Mouse (Mus musculus) hindbrain, embryonic 12.5 days (tissue): Measurements from ENCODE around the gene Tln1. TPM values are rescaled to one million over a fixed set of nuclear protein-coding genes. Genes with fewer than 3 reads are reported as not detected.

ENCODE experiments used
- ATAC-seq: fragments of 200-750 bp; cut with Nextera tagmentation; 2 replicates; pipeline ENCODE4 v1.8.0; 2017; ENCODE audit warnings: moderate TSS enrichment; ENCODE audit not compliant: low FRiP score
- H3K27ac ChIP-seq: fragments of 300-500 bp; sonication (generic); 2 replicates; pipeline ENCODE4 v1.5.1; 2016; ENCODE audit warnings: mild to moderate bottlenecking
- H3K27me3 ChIP-seq: fragments of 300-500 bp; sonication (generic); 2 replicates; pipeline ENCODE4 v1.6.1; 2016; ENCODE audit warnings: mild to moderate bottlenecking
- H3K36me3 ChIP-seq: fragments of 300-500 bp; sonication (generic); 2 replicates; pipeline ENCODE4 v1.6.1; 2016; ENCODE audit warnings: mild to moderate bottlenecking
- H3K4me1 ChIP-seq: fragments of 300-500 bp; sonication (generic); 2 replicates; pipeline ENCODE4 v1.6.1; 2016
- H3K4me2 ChIP-seq: fragments of 300-500 bp; sonication (generic); replicated peaks from 2 replicates; pipeline ENCODE4 v1.6.1; 2016; ENCODE audit warnings: mild to moderate bottlenecking
- H3K4me3 ChIP-seq: fragments of 300-500 bp; sonication (generic); 2 replicates; pipeline ENCODE4 v1.5.1; 2016; ENCODE audit warnings: mild to moderate bottlenecking
- H3K9ac ChIP-seq: fragments of 300-500 bp; sonication (generic); 2 replicates; pipeline ENCODE4 v1.6.1; 2016; ENCODE audit warnings: mild to moderate bottlenecking, moderate library complexity
- H3K9me3 ChIP-seq: fragments of 300-500 bp; sonication (generic); replicated peaks from 2 replicates; pipeline ENCODE4 v1.6.1; 2016; ENCODE audit warnings: mild to moderate bottlenecking
- WGBS: fragments of 180-500 bp; shearing (Covaris S2); methylation state at CpG from one replicate; pipeline ENCODE4 v1.1.7; 2016; 5-methylcytosine and 5-hydroxymethylcytosine counted together
- polyA plus RNA-seq: library from polyadenylated mRNA; unstranded; fragments of >200 nt; fragmentation: Nextera tagmentation; extraction: Ambion mirVana; gene quantifications from 2 replicates; pipeline ENCODE4 v1.2.1, GENCODE M21; 2016

Tln1 gene
- polyA plus RNA-seq, 1 experiment from 2014 or later, result 70.5 TPM

DNA sequence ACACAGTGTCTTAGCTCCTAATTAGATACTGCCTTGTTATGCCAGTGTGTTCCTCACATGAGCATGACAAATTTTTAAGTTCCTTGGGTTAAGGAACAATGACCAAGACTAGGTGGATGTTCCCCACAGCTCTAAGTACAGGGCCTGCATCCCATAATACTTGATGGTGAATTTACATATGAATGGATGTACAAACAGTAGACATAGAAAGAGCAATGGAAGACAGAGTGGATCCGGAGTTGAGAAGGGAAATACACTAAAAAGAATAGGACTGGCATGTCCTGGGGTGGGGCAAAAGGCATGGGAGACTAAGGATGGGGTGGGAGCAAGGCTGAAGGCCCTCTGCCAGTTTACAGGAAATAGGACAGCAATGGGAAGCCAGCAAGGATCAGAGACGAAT, 12.9 kb upstream of the Tln1 start:
- 61% methylated on average over 2 of the region's 2 CpGs for WGBS
- Histone ChIP-seq H3K27ac (no peak overlapping the region), H3K36me3 (peaks cover 38% of the 10 kb centered on the region), H3K27me3 (no peaks in the 10 kb centered on the region), H3K4me1 (peaks cover 42% of the 10 kb centered on the region), H3K4me2 (peak overlapping the region; percentile 98), H3K9me3 (no peaks in the 10 kb centered on the region), H3K9ac (peak overlapping the region; percentile 2; the same call in 1 of the 2 replicates), H3K4me3 (peak overlapping the region; percentile 8; the same call in 1 of the 2 replicates)
- ATAC-seq, result no peak

DNA sequence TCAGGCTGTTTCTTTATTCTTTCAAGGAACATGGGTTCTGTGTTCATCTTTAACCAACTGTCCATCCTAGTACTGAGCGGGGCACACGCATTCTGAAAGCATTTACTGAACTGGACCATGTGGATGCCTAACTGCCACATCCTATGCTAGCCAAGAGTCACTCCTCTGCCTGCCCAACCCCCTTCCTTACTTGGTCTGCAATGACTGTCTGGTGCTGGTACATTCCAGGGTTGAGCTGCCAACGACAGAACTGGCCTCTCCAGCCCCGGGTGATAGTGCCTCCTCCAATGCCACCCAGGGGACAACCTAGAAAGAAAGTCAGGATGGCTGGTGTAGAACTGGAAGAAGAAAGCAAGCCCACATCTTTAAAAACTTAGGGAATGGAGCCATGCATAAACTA, 11.1 kb upstream of the Tln1 start:
- WGBS, result 93% methylated on average over 4 of the region's 4 CpGs
- H3K4me1 ChIP-seq, result peaks cover 35% of the 10 kb centered on the region
- no peak overlapping the region for H3K4me2 ChIP-seq
- no peak for ATAC-seq
- no peaks in the 10 kb centered on the region for H3K27me3 ChIP-seq
- no peak overlapping the region for H3K27ac ChIP-seq
- H3K36me3 ChIP-seq, result peaks cover 55% of the 10 kb centered on the region
- no peak overlapping the region for H3K4me3 ChIP-seq
- no peak overlapping the region for H3K9ac ChIP-seq
- no peaks in the 10 kb centered on the region for H3K9me3 ChIP-seq

DNA sequence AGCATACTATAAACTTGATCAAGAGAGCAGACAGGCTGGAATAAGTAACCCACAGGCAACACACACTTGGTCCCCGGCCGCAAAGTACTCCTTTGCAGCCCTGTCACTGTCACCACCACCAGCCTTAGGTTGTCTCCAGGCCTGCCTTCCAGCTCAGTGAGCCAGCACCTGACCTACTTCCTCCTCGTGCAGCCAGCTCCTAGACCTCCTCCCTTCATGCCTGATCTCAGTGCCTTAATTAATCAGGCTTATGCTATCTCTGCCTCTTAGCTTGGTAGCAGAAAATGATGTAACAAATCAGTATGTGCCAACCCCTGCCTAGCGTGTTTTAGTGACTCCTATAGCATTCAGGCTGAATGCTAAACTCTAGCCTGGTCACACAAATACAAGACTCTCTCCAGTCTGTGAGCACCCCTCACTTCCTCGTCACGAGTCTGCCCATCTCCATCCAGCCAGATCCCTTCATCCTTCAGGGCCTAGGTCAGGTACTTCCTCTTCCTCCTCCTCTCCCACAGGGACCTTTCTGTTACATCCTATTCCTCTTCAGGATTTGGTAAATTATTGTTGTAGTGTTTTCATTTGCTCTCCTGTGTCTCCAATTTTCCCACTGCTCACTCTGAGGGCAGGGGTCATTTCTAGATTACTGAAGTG, 9.0 kb upstream of the Tln1 start:
- no peaks in the 10 kb centered on the region for H3K27me3 ChIP-seq
- peaks cover 75% of the 10 kb centered on the region for H3K36me3 ChIP-seq
- no peak overlapping the region for H3K27ac ChIP-seq
- no peak for ATAC-seq
- no peaks in the 10 kb centered on the region for H3K9me3 ChIP-seq
- H3K4me2 ChIP-seq, result no peak overlapping the region
- no peak overlapping the region for H3K4me3 ChIP-seq
- H3K4me1 ChIP-seq, result peaks cover 19% of the 10 kb centered on the region
- WGBS, result 87% methylated on average over 6 of the region's 6 CpGs
- H3K9ac ChIP-seq, result no peak overlapping the region

DNA sequence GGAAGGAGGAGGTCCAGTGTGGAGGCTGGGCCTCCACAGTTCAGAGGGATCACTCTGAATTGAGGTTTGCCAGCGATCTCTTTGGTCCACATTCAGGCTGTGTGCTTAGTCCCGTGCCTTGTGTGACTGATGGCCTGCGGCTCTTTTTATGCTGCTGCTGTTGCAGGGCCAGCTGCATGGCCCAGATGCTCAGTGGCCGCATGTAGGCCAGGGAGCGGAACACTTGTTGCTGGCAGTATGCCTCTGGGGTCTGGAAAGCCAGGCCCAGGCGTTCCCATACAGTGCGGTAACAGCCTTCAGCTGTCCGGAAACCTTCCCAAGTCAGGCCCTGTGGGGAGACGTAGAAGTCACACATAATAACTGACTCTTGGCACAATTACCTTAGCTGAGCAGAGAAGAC, 4.6 kb upstream of the Tln1 start:
- H3K9ac ChIP-seq, result no peak overlapping the region
- 93% methylated on average over 9 of the region's 9 CpGs for WGBS
- ATAC-seq, result no peak
- H3K36me3 ChIP-seq, result peaks cover 76% of the 10 kb centered on the region
- peaks cover 14% of the 10 kb centered on the region for H3K4me1 ChIP-seq
- no peak overlapping the region for H3K27ac ChIP-seq
- H3K27me3 ChIP-seq, result no peaks in the 10 kb centered on the region
- H3K9me3 ChIP-seq, result no peaks in the 10 kb centered on the region
- no peak overlapping the region for H3K4me2 ChIP-seq
- no peak overlapping the region for H3K4me3 ChIP-seq

DNA sequence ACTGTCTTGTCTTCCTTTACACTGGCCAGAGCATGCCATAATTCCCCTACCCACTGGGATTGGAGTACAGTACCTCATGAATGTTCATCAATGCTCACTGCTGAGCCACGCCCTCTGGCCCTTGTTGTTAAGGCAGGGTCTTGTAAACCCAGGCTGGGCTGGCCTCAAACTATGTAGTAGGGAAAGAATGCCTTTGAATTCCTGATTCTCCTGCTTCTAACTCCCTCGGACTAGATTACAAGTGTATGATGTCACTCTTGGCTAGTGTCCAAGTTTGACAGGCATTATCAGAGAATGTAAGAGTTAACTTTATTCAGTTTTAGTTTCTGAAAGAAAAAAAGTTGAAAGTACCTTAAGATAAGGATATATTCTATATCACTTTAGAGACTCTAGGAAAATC, 1.7 kb upstream of the Tln1 start:
- no peak for ATAC-seq
- WGBS, result 68% methylated on average over 2 of the region's 2 CpGs
- H3K4me2 ChIP-seq, result peak overlapping the region; percentile 92; the same call in 1 of the 2 replicates
- H3K9ac ChIP-seq, result no peak overlapping the region
- peaks cover 47% of the 10 kb centered on the region for H3K36me3 ChIP-seq
- H3K4me3 ChIP-seq, result no peak overlapping the region
- peaks cover 36% of the 10 kb centered on the region for H3K4me1 ChIP-seq
- no peaks in the 10 kb centered on the region for H3K27me3 ChIP-seq
- H3K9me3 ChIP-seq, result no peaks in the 10 kb centered on the region
- no peak overlapping the region for H3K27ac ChIP-seq

DNA sequence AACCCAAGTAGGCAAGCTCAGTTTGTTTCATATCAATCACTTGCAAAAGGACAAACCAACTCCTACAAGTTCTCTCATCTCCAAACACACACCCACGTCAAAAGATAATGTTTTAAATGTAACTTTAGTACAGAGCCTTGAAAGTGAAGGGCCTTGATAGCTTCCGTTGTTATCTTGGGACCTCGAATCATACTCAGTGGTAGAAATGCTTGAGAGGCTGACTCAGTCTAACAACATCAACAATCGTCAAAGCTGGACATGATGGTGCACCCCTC, 1.0 kb upstream of the Tln1 start:
- Histone ChIP-seq H3K9ac (no peak overlapping the region), H3K4me3 (peak overlapping the region; percentile 85), H3K27ac (no peak overlapping the region), H3K4me2 (peak overlapping the region; percentile 92), H3K9me3 (no peaks in the 10 kb centered on the region), H3K27me3 (no peaks in the 10 kb centered on the region), H3K4me1 (peaks cover 43% of the 10 kb centered on the region), H3K36me3 (peaks cover 40% of the 10 kb centered on the region)
- WGBS, result 89% methylated on average over 4 of the region's 4 CpGs
- ATAC-seq, result no peak

DNA sequence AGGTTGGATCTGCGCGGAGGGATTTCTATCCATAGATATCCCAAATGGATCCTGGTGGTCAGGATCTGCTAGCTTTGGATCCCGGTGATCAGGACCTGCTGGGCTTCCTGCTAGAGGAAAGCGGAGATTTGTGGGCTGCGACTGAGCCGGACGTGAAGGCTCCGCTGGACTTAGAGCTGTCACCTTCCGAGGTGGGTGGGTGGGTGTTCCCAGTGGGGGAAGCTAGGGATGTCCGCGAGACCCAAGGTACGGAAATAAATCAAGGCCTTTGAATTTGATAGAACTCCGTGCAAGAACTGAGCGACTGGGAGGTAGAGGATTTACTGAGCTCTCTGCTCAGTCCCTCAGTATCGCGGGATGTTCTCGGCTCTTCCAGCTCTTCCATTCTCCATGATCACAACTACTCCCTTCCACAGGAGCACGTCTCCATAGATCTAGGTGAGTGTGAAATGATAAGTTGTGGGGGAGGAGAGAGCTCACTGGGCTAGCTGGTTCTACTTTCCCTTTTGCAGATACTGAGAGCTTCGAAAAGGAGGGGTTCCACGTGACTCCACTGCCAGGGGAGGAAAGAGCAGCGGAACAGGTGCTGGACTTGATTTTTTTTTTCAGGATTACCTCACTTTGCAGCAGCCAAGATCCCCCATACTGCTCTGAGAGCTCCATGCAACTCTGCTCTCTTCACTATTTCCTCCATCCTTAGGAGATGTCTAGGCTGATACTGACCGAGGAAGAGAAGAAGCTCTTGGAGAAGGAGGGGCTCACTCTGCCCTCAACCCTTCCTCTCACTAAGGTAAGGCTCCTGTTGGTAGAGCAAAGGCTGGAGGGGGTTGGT, 494 bp upstream of the Tln1 start:
- 6% methylated on average over 22 of the region's 22 CpGs for WGBS
- peak; percentile 55 for ATAC-seq

DNA sequence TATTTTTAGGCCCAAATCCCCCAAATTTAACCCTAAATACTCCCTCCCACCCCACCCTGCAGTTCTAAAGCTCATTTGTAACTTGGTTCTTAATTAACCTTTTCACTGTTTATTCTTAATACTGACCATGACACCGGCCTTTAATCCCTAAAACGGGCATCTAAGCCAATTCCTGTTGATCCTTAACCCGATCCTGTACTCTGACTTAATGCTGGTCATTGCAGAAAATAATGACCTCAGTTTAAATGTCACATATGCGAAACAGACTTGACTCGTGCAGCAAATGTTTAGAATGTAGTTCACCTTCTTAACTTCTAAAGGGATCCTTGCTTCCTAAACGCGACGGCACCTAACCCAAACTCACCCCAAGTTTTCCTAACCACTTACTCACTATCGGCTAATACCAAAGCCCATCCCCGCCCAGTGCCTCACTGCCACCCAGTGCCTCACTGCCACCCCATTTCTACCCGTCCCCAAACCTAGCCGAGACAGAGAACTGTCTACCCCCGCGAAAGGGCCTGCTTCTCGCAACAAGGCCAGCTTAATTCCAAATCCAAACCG, 975 bp downstream of the Tln1 start:
- ATAC-seq, result peak; percentile 44
- peak overlapping the region; percentile 92 for H3K4me2 ChIP-seq
- H3K4me3 ChIP-seq, result peak overlapping the region; percentile 85
- peak overlapping the region; percentile 93 for H3K9ac ChIP-seq
- H3K36me3 ChIP-seq, result peaks cover 20% of the 10 kb centered on the region
- H3K9me3 ChIP-seq, result no peaks in the 10 kb centered on the region
- WGBS, result 4% methylated on average over 16 of the region's 16 CpGs
- peak overlapping the region; percentile 97 for H3K27ac ChIP-seq
- H3K27me3 ChIP-seq, result no peaks in the 10 kb centered on the region
- peaks cover 55% of the 10 kb centered on the region for H3K4me1 ChIP-seq

More for the DNA sequence above, 494 bp upstream of the Tln1 start:
- Histone ChIP-seq H3K9me3 (no peaks in the 10 kb centered on the region), H3K4me3 (peak overlapping the region; percentile 85), H3K36me3 (peaks cover 34% of the 10 kb centered on the region), H3K27me3 (no peaks in the 10 kb centered on the region), H3K27ac (peak overlapping the region; percentile 97), H3K4me1 (peaks cover 49% of the 10 kb centered on the region), H3K9ac (peak overlapping the region; percentile 93), H3K4me2 (peak overlapping the region; percentile 92)

DNA sequence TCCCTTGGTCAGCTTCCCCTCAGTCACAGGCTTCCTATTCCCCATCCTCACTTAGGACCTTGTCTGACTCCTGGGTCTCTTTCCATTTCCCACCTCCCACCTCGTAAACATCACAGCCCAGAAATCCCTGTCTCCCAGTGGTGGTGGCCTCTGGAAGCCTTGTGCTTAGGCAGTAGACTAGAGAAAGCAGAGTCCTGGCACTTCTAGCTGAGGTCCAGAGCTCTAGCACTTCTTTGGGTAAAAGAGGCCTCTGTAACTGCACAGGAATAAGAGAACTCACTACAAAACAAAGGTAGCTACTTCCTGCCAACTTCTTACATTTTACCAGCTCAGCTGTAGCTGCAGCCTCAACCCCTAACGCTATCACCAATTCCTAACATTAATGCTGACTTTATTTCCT, 1.5 kb downstream of the Tln1 start:
- Histone ChIP-seq H3K9ac (peak overlapping the region; percentile 93), H3K36me3 (peaks cover 18% of the 10 kb centered on the region), H3K4me1 (peaks cover 55% of the 10 kb centered on the region), H3K4me2 (peak overlapping the region; percentile 92), H3K4me3 (peak overlapping the region; percentile 85), H3K9me3 (no peaks in the 10 kb centered on the region), H3K27ac (no peak overlapping the region), H3K27me3 (no peaks in the 10 kb centered on the region)
- ATAC-seq, result no peak
- WGBS, result 35% methylated on average over 2 of the region's 2 CpGs

DNA sequence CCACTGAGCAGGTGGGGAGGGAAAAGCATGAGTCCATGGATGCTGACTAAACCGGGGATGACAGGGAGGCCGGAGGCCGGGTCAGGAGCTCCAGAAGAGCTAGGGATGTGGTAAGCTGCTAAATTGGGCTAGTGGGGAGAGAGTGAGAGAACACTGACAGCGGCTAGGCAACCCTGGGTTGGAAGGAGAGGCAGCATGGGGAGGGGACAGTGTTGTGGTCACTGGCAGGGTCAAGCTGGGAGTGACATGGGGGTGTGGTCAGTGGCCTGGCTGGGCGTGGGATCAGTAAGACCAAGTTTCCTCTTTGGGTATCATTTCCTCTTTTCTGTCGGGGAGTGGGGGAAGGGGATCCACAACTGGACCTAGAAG, 2.3 kb downstream of the Tln1 start:
- no peak for ATAC-seq
- Histone ChIP-seq H3K9me3 (no peaks in the 10 kb centered on the region), H3K27ac (no peak overlapping the region), H3K4me2 (peak overlapping the region; percentile 92), H3K4me3 (0 out of 2 replicates have a peak overlapping the region, but pooled peaks have one; percentile 10), H3K27me3 (no peaks in the 10 kb centered on the region), H3K36me3 (peaks cover 18% of the 10 kb centered on the region), H3K4me1 (peaks cover 55% of the 10 kb centered on the region), H3K9ac (peak overlapping the region; percentile 3)
- WGBS, result 43% methylated on average over 6 of the region's 6 CpGs

DNA sequence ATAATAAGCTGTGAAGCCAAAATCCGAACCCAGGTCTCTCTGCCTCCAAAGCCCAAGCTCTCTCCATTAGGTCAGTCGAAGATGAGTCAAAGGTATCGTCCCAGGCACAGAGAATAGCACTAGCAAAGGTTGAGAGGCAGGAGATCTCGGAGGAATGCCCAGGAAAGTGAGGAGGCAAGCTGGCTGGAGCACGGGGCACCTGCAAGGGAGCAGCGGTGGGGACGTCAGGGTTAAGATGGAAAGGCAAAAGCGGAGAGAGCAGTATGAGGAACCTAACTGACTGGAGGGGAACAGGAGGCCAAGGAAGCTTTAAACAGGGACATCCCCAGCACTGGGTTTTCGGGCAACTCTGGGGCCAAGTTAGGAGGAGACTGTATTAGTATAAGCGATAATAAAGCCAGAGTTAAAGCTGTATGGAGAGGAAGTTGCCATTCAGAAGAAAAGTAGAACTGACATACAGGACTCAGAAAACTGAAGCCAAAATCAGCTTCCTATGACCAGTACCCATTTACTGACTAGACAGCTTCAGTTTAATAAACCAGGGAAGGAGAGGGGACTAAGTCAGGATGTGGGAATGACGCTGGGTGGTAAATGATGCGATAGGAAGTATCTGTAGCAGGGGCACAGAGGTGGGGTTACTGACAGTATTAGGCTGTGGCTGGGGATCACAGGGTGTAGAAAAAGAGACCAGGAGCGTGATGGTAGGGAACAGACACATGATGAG, 2.8 kb downstream of the Tln1 start:
- no peak for ATAC-seq
- WGBS, result 76% methylated on average over 13 of the region's 13 CpGs
- Histone ChIP-seq H3K4me1 (peaks cover 55% of the 10 kb centered on the region), H3K9me3 (no peaks in the 10 kb centered on the region), H3K4me3 (no peak overlapping the region), H3K4me2 (peak overlapping the region; percentile 92), H3K27me3 (no peaks in the 10 kb centered on the region), H3K27ac (no peak overlapping the region), H3K9ac (peak overlapping the region; percentile 3), H3K36me3 (peaks cover 18% of the 10 kb centered on the region)
